Mouse (Mus musculus): ENCODE results near the gene Erlec1. TPM values are rescaled to one million over a fixed set of nuclear protein-coding genes. Genes with fewer than 3 reads are reported as not detected.

The Erlec1 gene
- 66.4 and 69.9 TPM in 2 replicates for total RNA-seq (2021)
- long read RNA-seq, transcript Erlec1-201 (14 exons, 2,532 nt): major isoform, 5 of 10 reads
- long read RNA-seq, partial matches to known transcripts: 4 of 10 reads
- long read RNA-seq, other reads (novel, unspliced or antisense): 1 of 10 reads

DNA sequence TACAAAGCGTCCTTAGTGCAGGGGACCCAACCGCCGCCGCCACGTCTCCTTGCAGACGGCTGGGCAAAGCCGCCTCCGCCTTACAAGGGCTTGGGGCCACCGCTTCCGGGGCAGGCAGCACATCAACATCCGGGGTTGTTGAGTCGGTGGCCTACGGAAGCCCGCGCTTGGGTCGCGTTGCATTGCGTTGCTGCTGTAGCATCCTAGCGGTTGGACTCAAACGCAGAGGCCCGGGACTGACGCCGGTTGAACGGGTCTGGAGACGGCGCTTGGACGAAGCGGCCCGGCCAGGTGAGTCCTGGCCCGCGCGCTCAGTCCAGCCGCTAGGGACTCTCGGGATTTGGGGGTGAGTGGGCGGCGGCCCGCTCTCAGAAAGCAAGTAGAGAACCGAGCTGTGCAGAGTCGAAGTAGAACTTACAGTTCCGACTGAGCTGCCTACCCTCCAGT, at the start of gene Erlec1:
TSS of gene Erlec1 (minus strand) at position 57 of the 447 bp plus-strand sequence.
- DNase-seq: peak; percentile 89

DNA sequence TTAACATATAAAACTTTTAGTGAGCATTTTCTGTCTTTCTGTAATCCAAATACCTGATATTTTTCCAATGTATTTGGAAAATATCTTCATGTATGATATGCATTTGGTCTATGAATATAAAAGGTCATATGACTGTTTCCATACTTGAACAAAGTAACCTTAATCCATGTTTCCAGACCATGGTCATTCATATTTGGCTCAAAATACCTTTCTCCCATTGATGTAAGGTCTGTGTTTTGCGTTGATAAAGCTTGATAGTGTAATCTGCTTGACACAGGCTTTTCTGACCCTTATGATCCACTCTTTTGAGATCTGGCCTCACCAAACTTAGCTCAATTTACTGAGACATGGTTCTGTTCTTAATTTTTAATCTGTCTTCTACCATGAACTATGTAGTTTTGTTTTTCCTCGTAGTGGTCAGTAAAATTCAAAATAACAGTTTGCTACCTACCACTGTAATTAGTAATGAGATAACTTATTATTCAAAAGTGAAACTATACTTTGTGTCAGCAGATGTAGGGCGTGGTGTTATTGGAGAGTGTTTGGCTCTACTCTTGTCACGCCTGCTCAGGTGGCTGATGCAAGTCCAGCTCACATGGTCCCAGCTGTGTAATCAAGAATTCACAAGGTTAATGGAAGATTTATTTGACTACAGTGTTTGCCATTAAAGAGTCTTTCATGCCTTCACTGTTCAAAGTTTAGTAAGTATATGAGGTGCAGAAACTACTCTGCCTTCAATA, 47.2 kb upstream of the Erlec1 start:
- no peak for DNase-seq

DNA sequence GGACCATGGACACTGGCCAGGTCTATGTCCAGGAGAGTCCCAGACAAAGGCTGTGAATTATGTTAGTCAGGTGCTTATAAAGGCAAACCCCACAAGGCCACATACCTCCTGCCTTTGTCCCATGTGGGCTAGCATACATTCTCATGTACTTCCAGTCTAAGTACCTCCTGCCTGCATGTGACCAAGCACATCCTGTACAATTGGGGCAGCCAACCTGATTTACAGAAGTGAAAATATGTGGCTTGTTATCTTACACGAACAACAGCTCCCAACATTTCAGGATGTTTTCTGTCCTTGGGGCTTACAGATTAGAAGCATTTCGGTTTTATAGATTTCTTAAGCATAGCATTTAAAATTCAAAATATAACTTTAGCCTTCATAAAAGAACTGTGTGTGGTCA, 45.9 kb upstream of the Erlec1 start:
- DNase-seq: no peak

DNA sequence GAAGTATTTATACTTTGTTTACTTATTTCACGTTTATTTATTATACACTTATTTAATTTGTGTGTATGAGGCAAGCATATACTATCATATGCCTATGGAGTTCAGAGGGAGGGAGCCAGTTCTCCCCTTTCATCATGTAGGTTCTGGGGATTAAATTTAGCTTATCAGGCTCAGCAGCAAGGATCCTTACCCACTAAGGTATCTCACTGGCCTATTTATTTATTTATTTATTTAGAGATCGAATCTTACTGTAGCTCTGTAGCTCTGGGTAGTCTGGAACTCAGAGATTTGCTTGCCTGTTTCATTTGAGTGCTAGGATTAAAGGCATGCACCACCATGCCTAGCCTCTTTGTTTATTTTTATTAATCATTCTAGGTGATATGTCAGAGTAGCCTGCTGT, 44.6 kb upstream of the Erlec1 start:
- DNase-seq: no peak

DNA sequence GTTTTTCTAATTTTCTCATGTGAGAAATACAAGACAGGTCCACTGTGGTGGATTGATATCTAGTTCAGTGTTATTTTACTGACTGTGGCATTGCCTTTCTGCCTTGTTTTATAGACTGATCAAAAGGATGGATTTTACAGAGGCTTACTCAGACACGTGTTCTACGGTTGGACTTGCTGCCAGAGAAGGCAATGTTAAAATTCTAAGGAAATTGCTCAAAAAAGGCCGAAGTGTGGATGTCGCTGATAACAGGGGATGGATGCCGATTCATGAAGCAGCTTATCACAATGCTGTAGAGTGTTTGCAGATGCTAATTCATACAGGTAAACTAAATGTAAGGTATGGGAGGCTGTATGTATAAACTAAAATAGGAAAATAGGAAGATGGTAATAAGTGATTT, 44.1 kb upstream of the Erlec1 start:
- no peak for DNase-seq

DNA sequence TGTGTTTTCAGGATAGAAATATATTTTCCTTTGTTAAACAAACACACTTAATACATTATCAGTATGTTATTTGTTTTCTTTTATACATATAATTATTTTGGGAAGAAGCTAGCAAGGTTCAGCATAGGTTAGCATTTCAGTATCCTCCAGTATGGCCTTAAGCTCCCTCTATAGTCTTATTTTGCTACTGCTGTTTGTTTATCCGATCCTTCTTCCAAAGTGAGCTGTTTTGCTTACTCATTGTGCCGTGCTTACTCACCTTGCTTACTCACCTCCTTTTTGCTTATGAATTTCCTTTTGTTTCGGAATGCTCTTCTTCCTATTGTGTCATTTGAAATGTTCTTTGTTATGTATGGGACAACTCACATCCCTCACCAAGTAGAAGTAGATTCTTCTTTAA, 42.5 kb upstream of the Erlec1 start:
- DNase-seq: no peak

DNA sequence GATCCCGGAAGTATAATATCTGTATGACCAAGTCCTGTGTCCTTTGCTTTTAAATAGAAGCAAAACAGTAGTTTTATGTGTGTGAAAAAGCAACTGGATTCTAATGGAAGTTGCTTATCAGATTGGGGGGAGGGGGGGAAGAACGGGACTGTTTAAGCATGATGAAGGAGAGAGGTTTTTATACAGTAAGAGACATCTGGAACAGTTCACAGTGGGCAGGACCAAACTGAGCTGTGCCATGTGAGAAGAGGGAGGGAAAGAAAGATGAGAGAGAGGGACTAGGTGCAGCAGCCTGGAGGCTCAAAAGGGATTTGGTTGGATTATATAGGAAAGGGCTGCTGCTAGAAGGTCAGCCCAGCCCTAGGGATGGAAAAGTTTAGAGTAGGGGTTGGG, 32.5 kb upstream of the Erlec1 start:
- DNase-seq: no peak

DNA sequence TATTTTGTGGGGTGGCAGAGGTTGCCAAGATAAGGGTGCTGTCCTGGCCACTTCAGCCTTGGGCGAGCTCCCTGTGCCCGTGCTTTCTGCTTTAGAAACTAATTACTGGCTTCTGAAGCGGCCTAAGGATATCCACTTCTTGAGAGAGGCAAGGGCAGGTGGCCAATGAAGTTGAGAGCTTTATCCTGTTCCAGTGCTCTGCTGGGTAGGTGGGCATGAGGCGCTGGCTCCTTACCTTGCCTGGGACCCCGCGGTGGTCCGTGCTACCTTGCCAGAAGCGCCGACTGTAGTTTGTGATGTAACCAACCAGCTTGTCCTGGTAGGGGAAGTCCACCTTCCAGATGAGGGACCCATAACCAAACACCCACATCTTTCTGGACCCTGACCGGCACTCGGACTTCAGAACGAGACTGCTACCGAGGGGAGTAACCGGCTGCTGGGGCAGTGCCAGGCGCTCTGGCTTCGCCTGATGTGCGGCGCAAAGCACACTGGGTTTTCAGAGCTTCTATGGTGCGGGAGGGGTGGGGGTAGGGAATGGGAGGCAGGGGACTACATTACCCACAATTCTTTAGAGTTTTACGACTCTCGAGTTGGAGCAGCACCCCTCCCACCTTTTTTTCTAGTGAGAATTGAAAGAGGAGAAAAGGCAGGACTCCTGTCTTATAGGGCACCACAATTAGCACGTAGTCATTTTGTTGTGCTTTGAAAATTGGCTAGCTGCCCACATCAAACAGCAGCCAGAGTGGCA, 31.9 kb upstream of the Erlec1 start, which contains the start of gene Chac2:
TSS of gene Chac2 (minus strand) at position 474 of the 748 bp plus-strand sequence.
- DNase-seq: peak; percentile 90

DNA sequence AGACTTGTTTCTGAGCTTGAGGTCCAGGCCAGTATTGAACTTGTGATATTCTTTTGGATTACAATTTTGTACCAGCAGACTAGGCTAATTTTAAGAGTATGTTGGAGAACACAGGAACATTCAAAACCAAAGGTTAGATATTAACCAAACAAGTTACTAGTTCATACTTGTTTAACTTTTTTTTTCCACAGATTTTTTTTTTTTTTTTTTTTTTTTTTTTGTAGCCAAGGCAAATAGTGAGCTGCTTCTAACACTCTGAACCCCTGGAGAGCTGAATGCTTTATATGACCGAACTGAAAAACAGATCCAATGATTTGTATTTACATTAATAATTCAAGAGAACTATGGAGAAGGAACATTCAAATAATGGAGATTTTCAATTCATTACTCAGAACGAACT, 31.1 kb upstream of the Erlec1 start:
- no peak for DNase-seq

DNA sequence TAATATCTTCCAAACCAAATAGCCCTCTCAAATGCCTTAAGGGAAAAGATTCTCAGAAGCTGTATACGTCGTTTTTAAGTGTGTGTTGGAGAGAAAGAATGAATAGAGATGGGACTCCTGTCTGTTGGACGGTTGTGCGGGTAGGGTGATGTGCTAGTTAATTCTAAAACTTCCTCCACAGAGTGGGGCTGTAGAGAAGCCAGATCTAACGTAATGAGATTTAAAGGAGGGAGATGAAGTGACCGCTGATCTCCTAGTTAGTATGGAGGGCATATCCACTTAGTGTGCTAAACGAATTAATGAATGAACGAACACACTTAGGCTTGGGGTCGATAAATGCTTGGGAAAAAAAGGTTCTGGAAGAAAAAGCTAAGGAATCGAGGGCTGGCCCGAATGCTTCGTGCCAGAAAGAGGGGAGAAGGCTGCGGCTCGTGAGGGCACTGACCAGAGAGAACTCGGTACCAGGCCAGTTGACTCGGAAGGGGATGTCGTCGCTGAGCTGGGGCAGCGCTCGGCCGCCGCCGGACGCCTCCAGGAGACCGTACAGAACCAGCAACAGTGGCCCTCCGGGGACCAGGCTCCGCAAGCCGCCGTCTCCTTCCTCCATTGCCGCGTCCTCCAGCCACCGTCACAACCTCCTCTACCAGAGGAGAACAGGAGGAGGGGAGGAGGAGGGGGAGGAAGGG, 523 bp downstream of the Erlec1 start:
- peak; percentile 39 for DNase-seq

DNA sequence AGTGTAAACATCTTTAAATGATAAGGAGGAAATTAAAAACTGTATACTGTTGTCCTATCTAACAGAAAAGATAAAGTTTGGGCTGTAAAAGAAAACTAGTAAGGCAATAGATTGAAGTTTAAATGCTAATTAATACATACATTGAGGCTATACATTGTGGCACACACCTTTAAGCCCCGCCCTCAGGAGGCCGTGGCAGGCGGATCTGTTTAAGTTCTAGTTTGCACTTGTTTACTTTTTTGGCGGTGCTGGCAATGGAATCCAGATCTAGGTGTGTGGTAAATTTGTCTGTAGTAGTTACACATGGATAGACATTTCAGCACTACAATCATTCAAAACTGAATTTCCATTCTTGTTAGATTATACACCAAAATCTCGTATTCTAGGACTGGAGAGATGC, 1.3 kb downstream of the Erlec1 start:
- no peak for DNase-seq

DNA sequence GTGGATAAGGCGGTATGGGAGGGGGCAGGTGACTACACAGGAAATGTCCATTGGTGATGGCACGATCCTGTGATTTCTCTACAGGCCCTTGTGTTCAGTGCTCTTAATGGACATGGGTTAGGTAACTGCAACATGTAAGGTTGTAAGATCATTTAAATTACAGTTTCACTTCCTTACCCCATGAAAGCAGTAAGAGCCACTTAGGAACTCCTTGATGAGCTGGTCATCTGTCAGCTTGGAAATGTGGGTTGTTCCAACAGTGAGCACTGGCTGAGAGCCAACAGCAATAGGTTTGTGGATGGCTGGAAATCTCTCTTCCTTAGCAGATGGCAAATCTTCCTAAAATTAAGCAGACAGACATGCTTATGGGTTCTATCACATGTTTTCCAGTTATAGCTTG, 10.6 kb downstream of the Erlec1 start:
- no peak for DNase-seq

DNA sequence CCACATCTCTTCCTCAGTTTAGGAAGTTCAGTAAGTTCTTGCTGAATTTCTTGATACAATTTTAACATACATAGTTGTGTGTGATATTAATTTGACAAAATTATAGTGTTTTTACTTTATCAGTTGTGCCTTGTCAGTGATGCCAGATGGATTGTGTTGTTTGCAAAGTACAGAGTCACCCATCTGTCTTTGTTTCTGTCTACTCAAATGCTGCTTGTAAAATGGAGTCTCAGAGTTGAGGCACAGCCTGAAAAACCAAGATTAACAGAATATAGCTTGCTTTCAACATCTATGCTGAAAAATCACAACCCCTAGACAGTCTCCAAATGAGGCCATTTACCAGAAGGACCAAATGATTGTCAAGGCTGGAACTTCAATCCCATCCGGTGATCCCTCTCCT, 25.6 kb downstream of the Erlec1 start:
- DNase-seq: no peak

DNA sequence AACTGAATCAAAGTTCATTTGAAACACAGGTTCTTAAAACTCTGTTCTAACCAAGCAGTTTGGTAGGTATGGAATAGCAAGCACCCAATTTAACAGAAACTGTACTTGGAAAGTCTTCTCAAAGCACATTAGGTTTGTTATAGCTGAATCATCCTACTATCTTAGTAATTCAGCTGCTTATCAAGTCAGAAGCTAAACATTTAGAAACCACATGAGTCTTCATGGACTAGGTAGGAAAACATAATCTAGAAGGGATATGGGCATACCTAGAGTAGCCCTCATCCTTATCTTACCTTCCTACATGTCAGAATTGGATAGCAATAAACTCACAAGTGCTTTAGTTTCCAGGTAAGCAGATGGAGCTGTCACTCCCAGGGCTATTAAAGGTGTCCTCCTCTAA, 26.1 kb downstream of the Erlec1 start:
- DNase-seq: no peak

DNA sequence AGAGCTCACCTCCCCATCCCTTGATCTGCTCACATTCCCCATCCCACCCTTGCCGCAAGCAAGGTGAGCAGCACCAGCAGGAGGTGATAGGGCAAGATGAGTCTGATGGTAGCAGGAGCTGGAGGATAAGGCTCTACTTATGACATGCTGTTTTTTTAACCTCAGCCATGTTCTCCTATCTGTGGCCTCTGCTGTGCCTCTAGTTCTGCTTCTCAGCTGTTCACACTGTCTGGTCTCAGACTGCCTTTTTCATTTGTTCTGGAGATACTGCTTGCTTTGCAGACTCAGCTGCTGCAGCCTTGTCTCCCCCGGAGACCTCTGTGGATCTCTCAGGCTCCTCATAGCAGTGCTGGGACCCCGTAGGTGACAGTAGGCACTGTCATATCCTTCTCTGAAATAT, 30.9 kb downstream of the Erlec1 start:
- no peak for DNase-seq

DNA sequence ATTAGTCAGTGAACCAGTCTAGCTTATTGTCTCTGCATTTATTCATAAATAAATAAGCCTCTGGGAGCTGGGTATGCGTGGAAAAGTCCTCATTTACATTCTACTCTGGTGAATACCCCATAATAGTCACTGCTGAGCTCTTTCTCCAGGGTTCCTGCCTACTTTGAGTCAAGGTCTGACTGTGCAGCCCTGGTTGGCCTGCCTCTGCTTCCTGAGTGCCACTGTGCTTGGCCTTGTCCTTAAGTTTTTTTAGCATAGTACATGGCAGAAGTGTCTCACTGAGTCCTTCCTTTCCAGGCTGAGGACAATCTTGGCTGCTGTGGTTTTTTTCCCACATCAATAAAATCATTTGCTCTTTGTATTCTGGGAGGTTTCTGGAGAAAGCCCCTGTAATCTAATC, 33.5 kb downstream of the Erlec1 start:
- DNase-seq: peak; percentile 27

DNA sequence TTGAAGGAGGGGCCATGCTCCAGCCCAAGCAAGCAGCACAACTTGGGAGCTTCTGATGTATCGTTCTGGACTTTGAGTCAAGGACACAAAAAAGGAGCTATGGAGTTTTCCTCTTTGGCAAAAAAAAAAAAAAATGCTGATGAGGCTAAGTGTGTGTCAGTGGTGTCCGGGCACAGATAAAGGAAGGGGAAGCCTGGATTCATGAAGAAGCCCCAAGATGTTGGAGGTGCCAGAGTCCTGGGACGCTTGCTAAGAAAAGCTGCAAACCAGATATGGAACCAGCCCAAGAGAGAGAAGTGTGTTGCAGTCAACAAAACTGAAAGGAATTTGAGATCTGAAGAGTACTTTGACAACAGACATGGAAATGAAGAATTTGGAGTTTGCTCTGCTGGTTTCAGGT, 41.8 kb downstream of the Erlec1 start:
- no peak for DNase-seq

DNA sequence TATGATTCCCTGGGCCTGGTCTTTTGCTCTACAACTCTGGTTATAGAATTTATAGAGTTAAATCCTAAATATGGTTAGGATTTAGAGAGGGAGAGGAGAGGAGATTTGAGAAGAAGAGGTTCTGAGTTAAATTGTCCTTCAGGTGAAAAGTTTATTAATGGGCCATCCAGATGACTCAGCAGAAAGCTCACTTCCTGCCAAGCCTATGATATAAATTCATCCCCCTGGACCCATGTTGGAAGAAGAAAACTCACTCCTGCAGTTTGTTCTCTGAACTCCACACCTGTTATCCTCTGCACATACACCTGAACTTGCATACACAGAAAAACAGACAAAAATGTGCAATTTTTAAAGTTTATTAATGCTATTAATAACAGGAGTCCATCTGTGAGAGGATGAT, 54.8 kb downstream of the Erlec1 start:
- no peak for DNase-seq

DNA sequence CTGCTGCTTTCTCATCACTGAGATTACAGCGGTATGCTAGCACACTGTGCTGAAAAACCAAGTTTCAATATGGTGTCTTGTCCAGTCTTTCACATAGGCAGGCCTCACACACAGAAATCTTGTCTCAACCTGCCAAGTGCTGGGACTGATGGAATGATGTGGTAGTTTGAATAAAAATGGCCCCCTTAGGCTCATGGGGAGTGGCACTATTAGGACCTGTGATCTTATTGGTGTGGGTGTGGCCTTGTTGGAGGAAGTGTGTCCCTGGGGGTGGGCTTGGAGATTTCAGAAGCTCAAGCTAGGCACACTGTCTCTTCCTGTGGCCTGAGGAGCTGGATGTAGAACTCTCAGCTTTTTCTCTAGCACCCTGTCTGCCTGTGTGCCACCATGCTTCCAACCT, 57.9 kb downstream of the Erlec1 start:
- DNase-seq: no peak

DNA sequence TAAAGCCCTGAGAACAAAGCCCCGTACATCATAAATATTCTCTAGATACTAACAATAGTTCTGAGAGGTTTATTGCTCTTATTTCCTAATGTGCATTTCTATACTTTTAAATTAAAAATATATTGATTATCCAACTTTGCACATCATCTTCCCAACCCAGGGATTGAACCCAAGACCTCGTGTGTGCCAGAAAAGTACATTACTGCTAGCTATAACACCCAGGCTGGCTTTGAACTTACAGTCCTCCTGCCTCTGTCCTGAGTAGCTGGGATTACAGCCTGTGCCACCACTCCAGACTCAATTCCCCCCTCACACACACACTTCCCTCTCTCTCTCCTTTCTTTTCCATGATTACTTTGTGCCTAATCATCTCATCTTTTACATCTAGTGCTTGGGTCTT, 66.0 kb downstream of the Erlec1 start:
- no peak for DNase-seq

DNA sequence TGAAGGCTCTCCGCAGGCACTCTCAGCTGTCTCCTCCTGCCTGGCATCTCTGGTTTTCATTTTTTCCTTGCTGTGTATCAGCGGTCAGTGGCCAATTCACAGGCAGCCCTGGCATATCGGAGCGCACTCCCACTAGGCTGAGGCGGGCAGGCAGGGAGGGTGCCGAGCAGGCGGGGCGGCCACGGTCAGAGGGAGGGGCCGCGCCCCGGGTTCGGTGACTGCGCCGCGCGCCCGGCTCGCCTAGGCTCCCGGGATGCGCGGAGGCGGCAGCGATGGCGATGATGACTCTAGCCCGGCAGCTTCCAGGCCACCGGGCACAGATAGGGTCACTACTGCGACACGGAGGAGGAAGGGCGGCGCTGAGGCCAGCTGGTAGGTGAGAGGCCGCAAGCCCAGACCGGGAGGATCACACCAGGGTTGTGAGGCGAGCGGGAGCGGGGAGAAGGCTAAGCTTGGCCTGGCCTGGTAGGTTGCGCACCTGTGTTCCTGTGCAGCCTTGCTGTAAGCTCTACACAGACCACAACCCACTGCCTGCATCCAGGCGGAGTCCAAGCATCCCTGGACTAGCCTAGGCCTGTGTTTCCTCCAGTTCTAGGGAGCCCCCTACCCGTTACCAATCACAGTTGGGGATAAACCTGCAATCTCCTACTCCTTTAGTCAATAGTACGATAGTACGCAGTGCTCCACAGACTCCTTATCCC, 68.8 kb downstream of the Erlec1 start, which contains the start of the genes Gpr75 and Asb3:
TSS of gene Gpr75 (plus strand) at position 188 of the 701 bp plus-strand sequence.
TSS of gene Asb3 (plus strand) at position 246 of the 701 bp plus-strand sequence.
- peak; percentile 84 for DNase-seq

All from adrenal gland, postnatal 25 days (tissue).